Mouse (Mus musculus): ENCODE data around the gene Ube2o.

- TF ChIP-seq CTCF (IDR thresholded peaks at IDR 0.05; ENCODE audit: low read depth, low read length) (no peak), POLR2A (IDR thresholded peaks at IDR 0.05; ENCODE audit: extremely low read depth, insufficient read depth, low read length) (no peak)
Measured at GRCm38 (mm10) chr11:116621258-116621704, 40.0 kb upstream of the Ube2o start.

Measured in liver, adult 2 months (tissue).